Mouse (Mus musculus): Measurements from ENCODE around the gene Txn1. TPM values are rescaled to one million over a fixed set of nuclear protein-coding genes. Genes with fewer than 3 reads are reported as not detected.
A peak's percentile ranks its signal among the peaks of the same experiment; 100 is the strongest.

Gene Txn1
- polyA plus RNA-seq (2015; fragmentation: Nextera tagmentation; extraction: Ambion mirVana): 666 and 671 TPM in 2 replicates

DNA sequence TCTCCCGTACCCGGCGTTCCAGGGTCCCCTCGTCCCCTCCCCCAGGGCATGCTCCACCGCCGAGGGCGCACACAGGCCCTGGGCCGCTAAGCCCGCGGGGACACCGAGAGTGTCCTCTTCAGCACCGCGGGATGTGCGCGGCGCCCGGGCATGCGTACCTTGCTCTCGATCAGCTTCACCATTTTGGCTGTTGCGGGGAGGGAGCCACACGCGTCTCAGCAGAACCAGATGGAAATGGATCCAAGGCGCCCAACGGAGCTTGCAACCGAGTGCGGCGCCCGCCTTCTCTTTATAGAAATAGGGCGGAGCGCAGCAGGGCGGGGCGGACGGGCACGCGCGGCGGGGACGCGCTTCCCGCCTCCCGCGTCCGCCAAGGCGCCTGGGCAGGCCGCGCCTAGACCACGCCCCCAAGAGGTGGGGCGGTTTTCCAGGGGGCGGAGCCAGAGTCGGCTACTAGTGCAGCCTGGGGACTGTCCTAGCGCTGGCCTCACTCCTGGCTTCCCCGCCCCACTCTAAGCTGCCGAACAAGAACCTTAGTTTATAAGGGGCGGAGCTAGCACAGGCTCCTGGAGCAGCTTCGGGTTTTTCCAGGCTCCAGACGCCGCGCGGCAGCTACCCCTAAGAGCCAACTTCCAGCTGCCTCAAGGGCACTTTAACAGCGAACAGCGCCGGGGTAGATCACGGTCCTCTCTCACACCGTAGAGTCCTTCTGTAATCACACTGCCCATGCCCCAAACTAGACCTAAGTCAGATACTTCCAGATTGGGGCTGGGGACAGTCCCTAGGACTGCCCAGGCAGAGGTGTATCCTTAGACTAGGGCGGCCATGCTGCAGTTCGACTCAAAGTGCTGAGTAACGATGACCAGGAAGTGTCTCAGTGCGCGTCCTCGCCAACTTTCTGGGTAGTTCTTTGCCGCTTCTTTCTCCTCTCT lies at the start of gene Txn1:
Txn1 (minus strand) TSS at position 383 of the 932 bp plus-strand sequence.
- H3K9ac ChIP-seq (ENCODE audit: low read depth, low read length): peak within 1 kb of the TSS; percentile 89
- H3K4me1 ChIP-seq (ENCODE audit: control insufficient read depth, insufficient read depth, low read length): peaks cover 20% of the 10 kb centered on the region
- H3K27me3 ChIP-seq (replicated peaks; ENCODE audit: control insufficient read depth, insufficient read depth, low read length): no peaks in the 10 kb centered on the region
- peak within 1 kb of the TSS; percentile 99 for H3K27ac ChIP-seq (ENCODE audit: low read length)
- peak; percentile 96 for ATAC-seq
- 0% methylated on average over 60 of the region's 71 CpGs for WGBS
- H3K9me3 ChIP-seq (ENCODE audit: control insufficient read depth, low read length): no peaks in the 10 kb centered on the region; the same call in 1 of the 2 replicates
- H3K4me3 ChIP-seq (ENCODE audit: low read length): peak within 1 kb of the TSS; percentile 89
- peaks cover 9% of the 10 kb centered on the region for H3K36me3 ChIP-seq (ENCODE audit: control insufficient read depth, insufficient read depth, low read length)
- peak within 1 kb of the TSS; percentile 70 for H3K4me2 ChIP-seq (ENCODE audit: low read depth, low read length)

DNA sequence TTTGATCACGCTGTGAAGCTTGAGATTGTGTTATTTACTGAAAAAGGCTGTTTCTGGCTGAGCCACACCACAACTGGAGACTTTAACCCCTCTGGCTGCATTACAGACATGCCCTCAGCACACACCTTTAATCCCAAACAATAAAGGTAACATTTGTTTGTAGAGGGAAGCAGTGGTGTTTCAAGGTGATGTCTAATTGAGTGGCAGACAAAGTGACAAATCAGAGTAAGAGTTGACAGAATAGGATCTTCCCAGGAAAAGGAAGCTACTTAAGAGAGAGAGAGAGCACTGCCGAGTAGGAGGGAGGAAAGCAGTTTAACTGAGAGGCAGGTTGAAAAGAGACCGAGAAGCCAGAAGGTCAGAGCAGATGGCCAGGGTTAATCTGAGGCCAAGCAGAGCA lies 47.3 kb upstream of the Txn1 start:
- H3K9ac ChIP-seq (ENCODE audit: low read depth, low read length): no peak overlapping the region
- ATAC-seq: no peak
- no peak overlapping the region for H3K4me2 ChIP-seq (ENCODE audit: low read depth, low read length)
- no peak overlapping the region for H3K27ac ChIP-seq (ENCODE audit: low read length)
- H3K4me1 ChIP-seq (ENCODE audit: control insufficient read depth, insufficient read depth, low read length): no peaks in the 10 kb centered on the region
- WGBS: 66% methylated on average over 3 of the region's 3 CpGs
- H3K27me3 ChIP-seq (replicated peaks; ENCODE audit: control insufficient read depth, insufficient read depth, low read length): no peaks in the 10 kb centered on the region
- no peak overlapping the region for H3K4me3 ChIP-seq (ENCODE audit: low read length)
- H3K9me3 ChIP-seq (ENCODE audit: control insufficient read depth, low read length): no peaks in the 10 kb centered on the region
- no peaks in the 10 kb centered on the region for H3K36me3 ChIP-seq (ENCODE audit: control insufficient read depth, insufficient read depth, low read length)

DNA sequence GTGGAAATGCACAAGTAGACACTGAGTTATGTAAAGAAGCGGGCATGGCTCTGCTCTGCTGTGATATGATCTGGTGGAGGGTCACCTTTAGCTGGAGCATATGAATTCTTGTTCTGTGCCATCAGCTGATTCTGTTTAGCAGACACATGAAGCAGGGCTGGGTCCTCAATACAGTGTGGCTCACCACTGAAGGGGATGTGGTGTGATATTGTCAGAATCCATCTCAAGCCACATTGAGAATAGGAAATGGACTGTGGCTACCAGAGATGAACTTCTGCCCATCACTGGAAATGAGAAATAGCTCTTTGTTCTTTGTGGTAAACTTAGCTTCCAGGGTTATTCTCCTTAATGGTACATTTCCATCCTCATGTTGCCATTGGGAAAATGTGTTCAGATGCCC lies 35.2 kb upstream of the Txn1 start:
- H3K27ac ChIP-seq (ENCODE audit: low read length): no peak overlapping the region
- no peak overlapping the region for H3K4me2 ChIP-seq (ENCODE audit: low read depth, low read length)
- ATAC-seq: no peak
- 0 out of 2 replicates have a peak, but pooled peaks cover 4% of the 10 kb centered on the region for H3K4me1 ChIP-seq (ENCODE audit: control insufficient read depth, insufficient read depth, low read length)
- H3K9ac ChIP-seq (ENCODE audit: low read depth, low read length): no peak overlapping the region
- H3K9me3 ChIP-seq (ENCODE audit: control insufficient read depth, low read length): no peaks in the 10 kb centered on the region
- WGBS: 90% methylated on average over 1 of the region's 1 CpGs
- no peak overlapping the region for H3K4me3 ChIP-seq (ENCODE audit: low read length)
- no peaks in the 10 kb centered on the region for H3K36me3 ChIP-seq (ENCODE audit: control insufficient read depth, insufficient read depth, low read length)
- no peaks in the 10 kb centered on the region for H3K27me3 ChIP-seq (replicated peaks; ENCODE audit: control insufficient read depth, insufficient read depth, low read length)

DNA sequence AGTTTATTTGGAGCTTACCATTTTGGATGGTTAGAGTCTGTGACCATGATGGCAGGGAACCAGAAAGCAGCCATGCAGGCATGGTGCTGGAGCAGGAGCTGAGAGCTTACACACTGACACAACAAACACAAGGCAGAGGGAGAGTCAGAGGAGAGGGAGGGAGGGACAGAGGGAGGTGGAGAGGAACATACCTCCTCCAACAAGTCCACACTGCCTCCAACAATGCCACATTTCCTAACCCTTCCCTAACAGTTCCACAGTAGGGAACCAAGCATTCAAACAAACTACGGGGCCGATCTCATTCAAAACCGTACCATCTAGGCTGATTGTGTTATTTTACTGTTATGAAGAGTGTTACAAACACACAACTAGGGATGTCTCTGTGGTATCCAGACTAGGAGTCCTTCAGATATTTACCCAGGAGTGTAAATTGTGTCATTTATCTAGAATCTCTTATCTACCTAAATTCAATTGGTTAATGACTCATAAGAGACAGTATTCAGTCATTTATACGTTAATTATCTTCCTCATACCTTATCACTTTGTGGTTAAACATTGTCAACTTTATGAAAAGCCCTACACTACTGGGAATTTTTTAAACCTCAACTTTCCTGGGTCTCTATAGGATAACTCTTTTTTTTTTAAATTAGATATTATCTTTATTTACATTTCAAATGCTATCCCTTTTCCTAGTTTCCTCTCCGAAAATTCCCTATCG lies 18.3 kb upstream of the Txn1 start:
- WGBS: 68% methylated on average over 6 of the region's 6 CpGs
- no peak overlapping the region for H3K9ac ChIP-seq (ENCODE audit: low read depth, low read length)
- no peaks in the 10 kb centered on the region for H3K9me3 ChIP-seq (ENCODE audit: control insufficient read depth, low read length)
- no peaks in the 10 kb centered on the region for H3K27me3 ChIP-seq (replicated peaks; ENCODE audit: control insufficient read depth, insufficient read depth, low read length)
- peaks cover 6% of the 10 kb centered on the region; the same call in 1 of the 2 replicates for H3K4me1 ChIP-seq (ENCODE audit: control insufficient read depth, insufficient read depth, low read length)
- no peak overlapping the region for H3K4me3 ChIP-seq (ENCODE audit: low read length)
- no peak overlapping the region for H3K4me2 ChIP-seq (ENCODE audit: low read depth, low read length)
- peak overlapping the region; percentile 69 for H3K27ac ChIP-seq (ENCODE audit: low read length)
- H3K36me3 ChIP-seq (ENCODE audit: control insufficient read depth, insufficient read depth, low read length): no peaks in the 10 kb centered on the region
- ATAC-seq: peak; percentile 74

DNA sequence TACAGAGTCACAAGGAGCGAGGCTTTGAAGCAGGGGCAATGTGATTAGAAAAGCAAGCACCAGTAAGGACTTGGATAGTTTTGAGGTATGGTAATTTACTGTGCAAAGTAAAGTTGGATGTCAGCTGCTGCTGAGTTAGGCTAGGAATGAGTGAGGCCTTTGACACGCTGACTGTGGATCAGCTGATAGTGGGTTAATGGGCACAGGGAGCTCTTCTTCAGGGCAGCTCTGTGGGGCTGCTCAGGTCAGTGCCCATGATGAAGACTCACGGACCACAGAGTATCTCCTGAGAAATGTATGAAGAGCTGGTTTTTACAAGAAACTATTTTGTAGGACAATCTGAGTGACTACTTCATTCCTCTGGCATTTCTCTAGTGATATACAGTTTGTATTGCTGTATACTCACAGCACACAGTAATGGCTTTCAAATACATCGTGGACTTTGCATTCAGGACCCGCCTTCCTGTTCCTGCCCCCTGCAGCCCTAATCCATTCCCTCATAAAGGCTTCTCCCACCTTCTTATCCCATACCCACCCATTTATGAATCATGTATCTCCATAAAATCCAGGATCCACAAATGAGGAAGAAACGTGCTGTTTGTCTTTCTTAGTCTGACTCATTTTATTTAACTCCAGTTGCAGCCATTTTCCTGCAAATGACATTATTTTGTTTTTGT lies 17.5 kb upstream of the Txn1 start:
- peaks cover 6% of the 10 kb centered on the region; the same call in 1 of the 2 replicates for H3K4me1 ChIP-seq (ENCODE audit: control insufficient read depth, insufficient read depth, low read length)
- ATAC-seq: peak; percentile 79
- H3K27me3 ChIP-seq (replicated peaks; ENCODE audit: control insufficient read depth, insufficient read depth, low read length): no peaks in the 10 kb centered on the region
- H3K9me3 ChIP-seq (ENCODE audit: control insufficient read depth, low read length): no peaks in the 10 kb centered on the region
- no peak overlapping the region for H3K4me3 ChIP-seq (ENCODE audit: low read length)
- peak overlapping the region; percentile 9; the same call in 1 of the 2 replicates for H3K27ac ChIP-seq (ENCODE audit: low read length)
- no peak overlapping the region for H3K4me2 ChIP-seq (ENCODE audit: low read depth, low read length)
- no peaks in the 10 kb centered on the region for H3K36me3 ChIP-seq (ENCODE audit: control insufficient read depth, insufficient read depth, low read length)
- WGBS: 61% methylated on average over 6 of the region's 6 CpGs
- H3K9ac ChIP-seq (ENCODE audit: low read depth, low read length): no peak overlapping the region

DNA sequence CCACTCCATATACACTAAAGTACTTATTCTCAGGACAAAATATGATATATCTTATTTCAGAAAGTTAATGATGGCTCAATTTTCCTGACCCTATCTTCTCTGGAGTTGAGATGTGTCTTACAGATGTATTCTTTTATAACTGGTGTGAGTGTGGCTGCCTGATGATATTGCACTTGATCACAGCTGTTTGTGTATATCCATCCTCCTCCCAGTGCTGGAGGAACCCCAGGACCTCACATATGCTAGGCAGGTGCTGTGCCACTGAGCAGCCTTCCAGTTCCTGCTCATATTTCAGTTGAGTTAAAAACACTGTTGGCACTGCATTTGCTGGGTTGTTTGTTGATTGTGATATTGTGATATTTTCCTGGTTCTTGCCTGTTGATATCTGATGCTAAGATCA lies 14.1 kb upstream of the Txn1 start:
- no peak overlapping the region for H3K4me3 ChIP-seq (ENCODE audit: low read length)
- H3K36me3 ChIP-seq (ENCODE audit: control insufficient read depth, insufficient read depth, low read length): no peaks in the 10 kb centered on the region
- no peaks in the 10 kb centered on the region for H3K27me3 ChIP-seq (replicated peaks; ENCODE audit: control insufficient read depth, insufficient read depth, low read length)
- ATAC-seq: no peak
- H3K27ac ChIP-seq (ENCODE audit: low read length): no peak overlapping the region
- H3K9me3 ChIP-seq (ENCODE audit: control insufficient read depth, low read length): no peaks in the 10 kb centered on the region
- H3K4me2 ChIP-seq (ENCODE audit: low read depth, low read length): no peak overlapping the region
- no peak overlapping the region for H3K9ac ChIP-seq (ENCODE audit: low read depth, low read length)
- peaks cover 6% of the 10 kb centered on the region; the same call in 1 of the 2 replicates for H3K4me1 ChIP-seq (ENCODE audit: control insufficient read depth, insufficient read depth, low read length)

DNA sequence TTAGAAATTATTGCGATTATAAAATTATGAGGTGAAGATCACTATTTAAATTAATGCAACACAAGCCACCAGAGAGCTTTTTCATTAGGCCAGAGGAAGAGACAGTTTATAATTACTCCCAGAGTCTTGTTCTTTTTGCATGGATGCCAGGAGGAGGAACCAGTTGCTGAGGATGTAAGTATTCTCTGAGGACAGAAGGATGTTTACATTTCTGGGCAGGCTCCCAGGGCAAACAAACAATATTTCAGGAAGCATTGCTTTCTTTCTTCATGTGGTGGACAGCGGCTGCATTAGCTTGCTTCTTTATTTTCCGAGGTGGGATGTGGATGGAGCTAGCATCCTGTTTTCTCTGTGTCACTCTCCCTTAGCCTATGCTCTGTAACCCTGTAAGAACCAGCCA lies 11.0 kb upstream of the Txn1 start:
- no peaks in the 10 kb centered on the region for H3K4me1 ChIP-seq (ENCODE audit: control insufficient read depth, insufficient read depth, low read length)
- ATAC-seq: no peak
- H3K36me3 ChIP-seq (ENCODE audit: control insufficient read depth, insufficient read depth, low read length): no peaks in the 10 kb centered on the region
- no peaks in the 10 kb centered on the region for H3K27me3 ChIP-seq (replicated peaks; ENCODE audit: control insufficient read depth, insufficient read depth, low read length)
- 0 out of 2 replicates have a peak overlapping the region, but pooled peaks have one; percentile 54 for H3K27ac ChIP-seq (ENCODE audit: low read length)
- H3K4me3 ChIP-seq (ENCODE audit: low read length): no peak overlapping the region
- H3K9me3 ChIP-seq (ENCODE audit: control insufficient read depth, low read length): no peaks in the 10 kb centered on the region
- WGBS: 60% methylated on average over 3 of the region's 3 CpGs
- H3K4me2 ChIP-seq (ENCODE audit: low read depth, low read length): no peak overlapping the region
- no peak overlapping the region for H3K9ac ChIP-seq (ENCODE audit: low read depth, low read length)

DNA sequence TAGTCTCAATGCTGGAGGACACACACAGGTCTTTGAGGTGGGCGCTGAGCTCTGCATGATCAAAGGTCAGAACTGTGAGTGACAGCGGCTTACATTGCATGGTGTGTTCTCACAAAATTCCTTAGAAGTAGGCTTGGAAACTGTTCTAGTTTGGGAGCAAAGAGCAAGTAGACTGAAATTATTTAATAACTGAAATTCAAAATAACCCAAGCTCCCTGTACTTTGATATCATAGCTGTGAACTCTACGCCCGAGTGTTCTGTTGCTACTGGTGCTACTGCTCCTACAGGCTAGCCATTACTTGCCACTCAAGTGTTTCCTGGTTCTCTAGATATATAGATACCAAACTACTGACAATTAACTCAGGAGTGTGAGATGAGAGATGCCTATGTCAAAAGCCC lies 9.3 kb upstream of the Txn1 start:
- no peaks in the 10 kb centered on the region for H3K4me1 ChIP-seq (ENCODE audit: control insufficient read depth, insufficient read depth, low read length)
- H3K4me2 ChIP-seq (ENCODE audit: low read depth, low read length): no peak overlapping the region
- H3K36me3 ChIP-seq (ENCODE audit: control insufficient read depth, insufficient read depth, low read length): no peaks in the 10 kb centered on the region
- H3K4me3 ChIP-seq (ENCODE audit: low read length): no peak overlapping the region
- no peak overlapping the region for H3K9ac ChIP-seq (ENCODE audit: low read depth, low read length)
- ATAC-seq: no peak
- H3K27me3 ChIP-seq (replicated peaks; ENCODE audit: control insufficient read depth, insufficient read depth, low read length): no peaks in the 10 kb centered on the region
- no peaks in the 10 kb centered on the region for H3K9me3 ChIP-seq (ENCODE audit: control insufficient read depth, low read length)
- no peak overlapping the region for H3K27ac ChIP-seq (ENCODE audit: low read length)
- WGBS: 93% methylated on average over 4 of the region's 4 CpGs

DNA sequence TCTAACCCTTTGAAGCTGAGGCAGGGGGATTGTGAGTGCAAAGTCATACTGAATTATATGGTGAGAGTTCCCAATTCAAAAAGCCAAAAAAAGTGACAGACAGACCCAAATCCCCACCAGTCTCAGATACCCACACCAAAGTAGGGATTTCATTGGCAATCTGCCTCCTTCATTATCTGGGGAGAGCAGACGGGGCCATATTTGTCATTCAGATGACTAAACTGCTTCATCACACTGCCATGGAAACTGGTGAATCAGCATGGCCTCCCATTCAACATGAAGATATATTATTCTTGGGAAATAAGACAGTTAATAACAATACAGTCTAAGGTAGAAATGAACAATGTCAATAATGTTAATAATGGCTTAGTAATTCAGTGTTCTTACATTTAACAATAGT lies 7.9 kb upstream of the Txn1 start:
- WGBS: 69% methylated on average over 1 of the region's 1 CpGs
- Histone ChIP-seq H3K9ac (ENCODE audit: low read depth, low read length) (no peak overlapping the region), H3K27me3 (replicated peaks; ENCODE audit: control insufficient read depth, insufficient read depth, low read length) (no peaks in the 10 kb centered on the region), H3K4me1 (ENCODE audit: control insufficient read depth, insufficient read depth, low read length) (no peaks in the 10 kb centered on the region), H3K9me3 (ENCODE audit: control insufficient read depth, low read length) (no peaks in the 10 kb centered on the region), H3K27ac (ENCODE audit: low read length) (no peak overlapping the region), H3K36me3 (ENCODE audit: control insufficient read depth, insufficient read depth, low read length) (no peaks in the 10 kb centered on the region), H3K4me2 (ENCODE audit: low read depth, low read length) (no peak overlapping the region), H3K4me3 (ENCODE audit: low read length) (no peak overlapping the region)
- ATAC-seq: no peak
